Mouse (Mus musculus) stomach, embryonic 16.5 days (tissue): Measurements from ENCODE around the gene Hoxc6. TPM values are rescaled to one million over a fixed set of nuclear protein-coding genes. Genes with fewer than 3 reads are reported as not detected.
A peak's percentile ranks its signal among the peaks of the same experiment; 100 is the strongest.

Experiments used
- ATAC-seq: fragments of 200-750 bp; cut with Nextera tagmentation; 2 replicates; pipeline ENCODE4 v1.8.0; 2017; ENCODE audit warnings: moderate number of reproducible peaks, moderate TSS enrichment; ENCODE audit not compliant: insufficient read depth, low FRiP score
- H3K27ac ChIP-seq: fragments of 300-500 bp; sonication (generic); 2 replicates; pipeline ENCODE4 v1.5.1; 2014; ENCODE audit warnings: low read length
- H3K27me3 ChIP-seq: fragments of 300-500 bp; sonication (generic); 2 replicates; pipeline ENCODE4 v1.6.1; 2014; ENCODE audit warnings: low read length, control low read depth, mixed read lengths; ENCODE audit not compliant: control insufficient read depth, insufficient read depth
- H3K36me3 ChIP-seq: fragments of 300-500 bp; sonication (generic); 2 replicates; pipeline ENCODE4 v1.6.1; 2014; ENCODE audit warnings: low read length; ENCODE audit not compliant: control insufficient read depth, insufficient read depth
- H3K4me1 ChIP-seq: fragments of 300-500 bp; sonication (generic); 2 replicates; pipeline ENCODE4 v1.6.1; 2014; ENCODE audit warnings: low read length, control low read depth, mixed read lengths; ENCODE audit not compliant: control insufficient read depth, insufficient read depth
- H3K4me2 ChIP-seq: fragments of 300-500 bp; sonication (generic); 2 replicates; pipeline ENCODE4 v1.6.1; 2014; ENCODE audit warnings: low read depth, low read length, mixed read lengths
- H3K4me3 ChIP-seq: fragments of 300-500 bp; sonication (generic); replicated peaks from 2 replicates; pipeline ENCODE4 v1.5.1; 2014; ENCODE audit warnings: mild to moderate bottlenecking, low read length
- H3K9ac ChIP-seq: fragments of 300-500 bp; sonication (generic); 2 replicates; pipeline ENCODE4 v1.6.1; 2014; ENCODE audit warnings: low read length
- H3K9me3 ChIP-seq: fragments of 300-500 bp; sonication (generic); replicated peaks from 2 replicates; pipeline ENCODE4 v1.6.1; 2016; ENCODE audit warnings: low read length, control low read depth; ENCODE audit not compliant: control insufficient read depth
- WGBS: fragments of 180-500 bp; shearing (Covaris S2); extraction: QIAGEN DNeasy Blood & Tissue Kit; methylation state at CpG from one replicate; pipeline ENCODE4 v1.1.7; 2014; 5-methylcytosine and 5-hydroxymethylcytosine counted together
- polyA plus RNA-seq: library from polyadenylated mRNA; unstranded; fragments of >200 nt; fragmentation: Nextera tagmentation; extraction: Ambion mirVana; gene quantifications from 2 replicates; pipeline ENCODE4 v1.2.1, GENCODE M21; 2015

The Hoxc6 gene
- polyA plus RNA-seq, 1 experiment from 2014 or later = 3.3 TPM

DNA sequence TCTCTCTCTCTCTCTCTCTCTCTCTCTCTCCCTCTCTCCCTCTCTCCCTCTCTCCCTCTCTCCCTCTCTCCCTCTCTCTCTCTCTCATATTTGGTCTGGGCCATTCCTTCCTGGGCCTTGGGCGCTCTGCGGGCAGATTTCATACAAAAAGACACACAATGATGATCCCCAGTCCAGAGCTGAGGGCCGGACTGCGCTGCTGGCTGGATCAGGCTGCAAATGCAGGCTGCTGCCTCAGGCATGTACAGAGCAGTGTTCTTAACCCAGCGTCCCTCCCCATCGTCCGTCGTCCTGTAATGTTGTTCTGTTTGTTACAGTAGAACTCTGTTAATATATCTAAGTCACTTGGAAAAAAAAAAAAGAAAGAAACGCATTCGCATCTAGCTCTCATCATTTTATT lies 13.5 kb upstream of the Hoxc6 start:
- Histone ChIP-seq H3K9ac (no peak overlapping the region), H3K36me3 (no peaks in the 10 kb centered on the region), H3K4me3 (no peak overlapping the region), H3K27ac (no peak overlapping the region), H3K4me1 (no peaks in the 10 kb centered on the region), H3K9me3 (no peaks in the 10 kb centered on the region), H3K4me2 (no peak overlapping the region), H3K27me3 (peaks cover 92% of the 10 kb centered on the region)
- no peak for ATAC-seq
- 3% methylated on average over 10 of the region's 10 CpGs for WGBS

- H3K27me3 ChIP-seq = peaks cover 92% of the 10 kb centered on the region
- H3K4me1 ChIP-seq = no peaks in the 10 kb centered on the region
- H3K9me3 ChIP-seq = no peaks in the 10 kb centered on the region
- 15% methylated on average over 3 of the region's 3 CpGs for WGBS
- H3K36me3 ChIP-seq = no peaks in the 10 kb centered on the region
- no peak overlapping the region for H3K4me2 ChIP-seq
- H3K9ac ChIP-seq = no peak overlapping the region
- ATAC-seq = no peak
- no peak overlapping the region for H3K4me3 ChIP-seq
- no peak overlapping the region for H3K27ac ChIP-seq
Measured at GRCm38 (mm10) chr15:102984925-102985324, 13.1 kb upstream of the Hoxc6 start.

- no peak overlapping the region for H3K4me2 ChIP-seq
Measured at GRCm38 (mm10) chr15:102987124-102987833, 10.8 kb upstream of the Hoxc6 start.

GRCm38 (mm10) chr15:102988078-102988477 lies 10.0 kb upstream of the Hoxc6 start:
- Histone ChIP-seq H3K9me3 (no peaks in the 10 kb centered on the region), H3K36me3 (no peaks in the 10 kb centered on the region), H3K27me3 (peaks cover 92% of the 10 kb centered on the region), H3K9ac (no peak overlapping the region), H3K4me2 (no peak overlapping the region), H3K27ac (no peak overlapping the region), H3K4me3 (no peak overlapping the region), H3K4me1 (0 out of 2 replicates have a peak, but pooled peaks cover 5% of the 10 kb centered on the region)
- ATAC-seq = no peak
- 48% methylated on average over 5 of the region's 5 CpGs for WGBS

More at GRCm38 (mm10) chr15:102987124-102987833, 10.8 kb upstream of the Hoxc6 start:
- WGBS = 7% methylated on average over 21 of the region's 21 CpGs
- H3K4me3 ChIP-seq = no peak overlapping the region
- no peaks in the 10 kb centered on the region for H3K36me3 ChIP-seq
- 0 out of 2 replicates have a peak, but pooled peaks cover 5% of the 10 kb centered on the region for H3K4me1 ChIP-seq
- H3K9ac ChIP-seq = no peak overlapping the region
- ATAC-seq = peak; percentile 66; the same call in 1 of the 2 replicates
- H3K27ac ChIP-seq = no peak overlapping the region
- peaks cover 93% of the 10 kb centered on the region for H3K27me3 ChIP-seq
- no peaks in the 10 kb centered on the region for H3K9me3 ChIP-seq

DNA sequence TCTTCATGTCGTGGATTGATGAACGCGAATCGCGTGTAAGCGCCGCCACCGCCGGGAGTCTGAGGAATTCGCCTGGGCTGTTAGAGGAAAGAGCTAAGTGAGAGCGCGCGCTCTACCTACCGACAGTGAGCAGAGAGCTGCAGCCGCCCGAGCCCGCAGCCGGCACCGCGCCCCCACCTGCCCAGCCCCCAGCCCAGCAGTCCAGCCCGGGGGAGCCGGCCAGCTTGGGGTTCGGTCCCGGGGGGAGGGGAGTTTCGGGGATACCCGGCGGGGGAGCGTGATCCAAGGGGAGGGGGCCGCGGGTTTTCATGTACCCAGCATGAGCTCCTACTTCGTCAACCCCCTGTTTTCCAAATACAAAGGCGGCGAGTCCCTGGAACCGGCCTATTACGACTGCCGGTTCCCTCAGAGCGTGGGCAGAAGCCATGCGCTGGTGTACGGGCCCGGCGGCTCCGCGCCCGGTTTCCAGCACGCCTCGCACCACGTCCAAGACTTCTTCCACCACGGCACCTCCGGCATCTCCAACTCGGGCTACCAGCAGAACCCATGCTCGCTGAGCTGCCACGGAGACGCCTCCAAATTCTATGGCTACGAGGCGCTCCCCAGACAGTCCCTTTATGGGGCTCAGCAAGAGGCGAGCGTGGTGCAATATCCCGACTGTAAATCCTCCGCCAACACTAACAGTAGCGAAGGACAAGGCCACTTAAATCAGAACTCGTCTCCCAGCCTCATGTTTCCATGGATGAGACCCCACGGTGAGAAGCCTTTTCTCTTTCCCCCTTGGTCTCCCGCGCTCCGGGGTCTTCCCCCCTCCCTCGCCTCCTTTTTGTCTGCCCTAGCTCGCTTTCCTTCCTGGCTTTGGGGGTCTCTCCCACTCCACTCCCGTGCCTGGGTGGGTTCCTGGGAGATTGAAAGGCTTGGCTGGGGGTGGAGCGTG lies 7.3 kb upstream of the Hoxc6 start, which contains the start of gene Hoxc8:
Gene Hoxc8 (plus strand): TSS at position 147 of the 937 bp plus-strand sequence.
- no peaks in the 10 kb centered on the region for H3K36me3 ChIP-seq
- H3K9me3 ChIP-seq = no peaks in the 10 kb centered on the region
- peak within 1 kb of the TSS; percentile 65 for H3K9ac ChIP-seq
- 0 out of 2 replicates have a peak, but pooled peaks cover 5% of the 10 kb centered on the region for H3K4me1 ChIP-seq
- 1% methylated on average over 69 of the region's 69 CpGs for WGBS
- ATAC-seq = peak; percentile 40; the same call in 1 of the 2 replicates
- H3K4me2 ChIP-seq = peak within 1 kb of the TSS; percentile 46
- peaks cover 87% of the 10 kb centered on the region for H3K27me3 ChIP-seq
- H3K4me3 ChIP-seq = peak within 1 kb of the TSS; percentile 42
- H3K27ac ChIP-seq = no peak within 1 kb of the TSS

DNA sequence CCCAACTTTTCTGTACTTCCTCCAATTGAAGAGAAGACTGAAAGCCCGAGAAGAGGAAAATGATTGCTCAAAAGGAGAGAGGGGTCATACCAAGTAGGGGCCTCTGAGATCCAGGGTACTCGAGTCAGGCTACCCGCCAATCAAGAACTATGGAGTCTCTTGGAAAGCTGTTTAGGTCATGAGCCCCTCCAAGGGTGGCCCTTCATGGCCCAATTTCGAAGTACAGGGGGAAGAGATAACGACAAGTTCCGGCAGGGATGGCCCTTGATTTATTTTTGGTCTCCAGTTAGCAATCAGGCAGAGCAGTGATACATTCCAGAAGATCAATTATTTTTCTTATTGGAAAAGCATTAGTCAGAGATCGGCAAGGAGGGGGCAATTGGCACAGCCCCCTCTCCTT lies 6.3 kb upstream of the Hoxc6 start:
- 16% methylated on average over 7 of the region's 7 CpGs for WGBS
- Histone ChIP-seq H3K36me3 (no peaks in the 10 kb centered on the region), H3K4me1 (0 out of 2 replicates have a peak, but pooled peaks cover 5% of the 10 kb centered on the region), H3K27ac (no peak overlapping the region), H3K9ac (no peak overlapping the region), H3K4me2 (peak overlapping the region; percentile 46; the same call in 1 of the 2 replicates), H3K9me3 (no peaks in the 10 kb centered on the region), H3K27me3 (peaks cover 87% of the 10 kb centered on the region), H3K4me3 (peak overlapping the region; percentile 1; the same call in 1 of the 2 replicates)
- ATAC-seq = no peak

- Histone ChIP-seq H3K27ac (no peak overlapping the region), H3K4me2 (peak overlapping the region; percentile 46; the same call in 1 of the 2 replicates)
Measured at GRCm38 (mm10) chr15:102992206-102992605, 5.9 kb upstream of the Hoxc6 start.

GRCm38 (mm10) chr15:102992863-102993262 lies 5.2 kb upstream of the Hoxc6 start:
- ATAC-seq = no peak
- no peak overlapping the region for H3K9ac ChIP-seq
- 9% methylated on average over 3 of the region's 3 CpGs for WGBS
- no peak overlapping the region for H3K27ac ChIP-seq
- no peaks in the 10 kb centered on the region for H3K36me3 ChIP-seq
- no peak overlapping the region for H3K4me3 ChIP-seq
- 0 out of 2 replicates have a peak, but pooled peaks cover 5% of the 10 kb centered on the region for H3K4me1 ChIP-seq
- H3K27me3 ChIP-seq = peaks cover 84% of the 10 kb centered on the region
- H3K9me3 ChIP-seq = no peaks in the 10 kb centered on the region
- no peak overlapping the region for H3K4me2 ChIP-seq

More at GRCm38 (mm10) chr15:102992206-102992605, 5.9 kb upstream of the Hoxc6 start:
- ATAC-seq = no peak
- Histone ChIP-seq H3K27me3 (peaks cover 85% of the 10 kb centered on the region), H3K4me3 (peak overlapping the region; percentile 1; the same call in 1 of the 2 replicates), H3K9ac (no peak overlapping the region), H3K36me3 (no peaks in the 10 kb centered on the region), H3K4me1 (0 out of 2 replicates have a peak, but pooled peaks cover 5% of the 10 kb centered on the region), H3K9me3 (no peaks in the 10 kb centered on the region)
- 9% methylated on average over 11 of the region's 11 CpGs for WGBS
